3 mouse cellular contexts compared by ENCODE assay signal in the genomic region with DNA sequence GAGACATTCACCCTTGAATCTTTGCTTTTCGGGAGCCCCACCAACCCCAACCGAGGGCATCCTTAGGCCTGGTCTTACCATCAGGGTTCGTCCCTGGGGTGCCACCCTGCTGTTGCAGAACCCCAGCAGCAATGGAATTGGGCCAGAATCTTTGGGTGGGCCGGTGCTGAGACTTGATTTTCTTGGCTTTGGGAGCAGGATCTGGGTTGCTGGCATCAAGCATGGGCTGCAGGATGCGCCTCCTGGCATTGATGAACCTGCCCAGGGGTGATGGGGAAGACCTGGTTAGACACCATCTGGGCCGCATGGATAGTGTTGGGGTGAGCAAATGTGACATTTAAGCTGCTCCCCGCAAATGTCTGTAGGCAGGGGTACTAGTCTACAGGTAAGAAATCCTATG.
"Had no signal": no experiment of that assay in that cellular context is flagged by ENCODE, and none has a peak within 500 bp of the region (broad histone marks: within the 10 kb centered on the region; RNA-seq: fewer than 3 reads in every experiment).

No protein-coding gene starts in this region.

- H3K4me3 ChIP-seq: limb, embryonic 10.5 days; limb, embryonic 13.5 days; liver, embryonic 13.5 days had no signal

- DNase-seq: liver, embryonic 13.5 days had no signal

- H3K4me1 ChIP-seq: limb, embryonic 10.5 days; limb, embryonic 13.5 days; liver, embryonic 13.5 days had no signal

- H3K27ac ChIP-seq: limb, embryonic 10.5 days; limb, embryonic 13.5 days; liver, embryonic 13.5 days had no signal

- H3K27me3 ChIP-seq: limb, embryonic 13.5 days; liver, embryonic 13.5 days had no signal
